8 mouse cellular contexts compared by ENCODE assay signal in the genomic region with DNA sequence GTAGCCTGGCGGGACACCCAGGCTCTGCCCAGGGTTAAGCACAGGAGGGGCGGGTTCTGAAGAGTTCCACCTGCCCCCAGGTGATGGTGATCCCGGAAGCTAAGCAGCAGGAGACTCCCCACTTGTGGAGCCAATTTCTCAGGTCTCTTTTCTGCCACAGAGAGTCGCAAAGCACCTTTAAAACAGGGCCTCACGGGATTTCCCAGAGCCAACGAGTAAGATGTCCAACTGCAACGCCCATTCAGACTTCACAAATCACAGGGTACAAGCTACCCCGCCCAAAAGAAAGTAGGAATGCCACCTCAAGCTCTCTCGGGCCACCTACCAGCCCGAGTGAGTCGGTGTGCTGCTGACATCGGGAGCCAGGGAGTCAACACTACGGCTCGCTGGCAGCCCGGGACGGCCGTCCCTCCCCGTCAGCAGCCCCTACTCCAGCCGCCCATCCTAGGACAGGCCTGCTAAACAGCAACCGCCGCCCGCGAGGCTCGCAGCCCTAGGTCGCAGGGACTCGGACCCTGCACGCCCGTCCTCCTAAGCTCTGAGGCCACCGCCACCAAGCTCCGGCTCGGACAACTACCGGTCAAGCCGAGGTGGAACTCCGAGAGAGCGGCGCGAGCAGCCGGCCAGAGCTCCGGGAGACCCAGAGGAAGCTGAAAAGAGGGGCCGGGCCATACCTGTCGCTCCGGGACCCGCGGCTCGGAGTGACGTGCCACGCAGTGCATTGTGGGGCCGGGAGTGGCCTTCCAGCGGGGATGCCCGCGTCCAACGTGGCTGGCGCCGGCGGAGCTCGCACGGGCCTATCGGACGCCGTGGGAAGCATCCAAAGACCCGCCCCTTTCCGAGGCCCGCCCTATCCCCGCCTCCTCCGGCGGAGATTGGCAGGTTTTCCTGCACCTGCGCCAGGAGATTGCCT. TPM values are rescaled to one million over a fixed set of nuclear protein-coding genes. Genes with fewer than 3 reads are reported as not detected.
A peak's percentile ranks its signal among the peaks of the same experiment; 100 is the strongest.
DNase-seq lines count a peak whose midpoint lies in the region; ATAC-seq lines count a peak whose summit lies in the region.

A gene (minus strand): TSS at position 769 of the 913 bp plus-strand sequence.

- ATAC-seq in intestine, embryonic 14.5 days (replicated peaks; ENCODE audit: low FRiP score, low TSS enrichment, low read depth), result peak; percentile 99

- intact Hi-C loops in left cerebral cortex, postnatal 14 days (cut with DNase I), result no loop called here

- H3K4me2 ChIP-seq in intestine, embryonic 14.5 days (ENCODE audit: low read length), result peak within 1 kb of the TSS; percentile 77

- H3K9me3 ChIP-seq in intestine, embryonic 14.5 days (ENCODE audit: control insufficient read depth, low read length), result no peaks in the 10 kb centered on the region

- DNase-seq in adrenal gland, adult 18-20 months (ENCODE audit: low spot score in 2 of 2), result peak; percentile 90 to 92
- DNase-seq in embryo, embryonic 11 days, result peak; percentile 99
- peak; percentile 91 for DNase-seq in gastrocnemius, postnatal 25 days
- peak; percentile 97 for DNase-seq in intestine, embryonic 14.5 days (ENCODE audit: low spot score)
- peak; percentile 92 to 95 for DNase-seq in left cerebral cortex, postnatal 14 days (ENCODE audit: low spot score in 2 of 2)
- DNase-seq in mesoderm, embryonic 11.5 days (ENCODE audit: low read depth, low spot score), result peak; percentile 95
- peak; percentile 91 to 92 for DNase-seq in right cerebral cortex, postnatal 36 days (ENCODE audit: low spot score in 2 of 2)
- DNase-seq in yolk sac, embryonic 10.5 days (ENCODE audit: low spot score), result peak; percentile 94

- WGBS in intestine, embryonic 14.5 days, result under 1% methylated on average over 60 of the region's 67 CpGs

- H3K36me3 ChIP-seq in intestine, embryonic 14.5 days (ENCODE audit: control insufficient read depth, insufficient read depth, low read length), result peaks cover 29% of the 10 kb centered on the region

- H3K4me3 ChIP-seq in intestine, embryonic 14.5 days (ENCODE audit: low read depth, low read length), result peak within 1 kb of the TSS; percentile 96

- H3K4me1 ChIP-seq in intestine, embryonic 14.5 days (replicated peaks; ENCODE audit: control insufficient read depth, insufficient read depth, low read length), result peaks cover 5% of the 10 kb centered on the region; the same call in 1 of the 2 replicates

- H3K9ac ChIP-seq in intestine, embryonic 14.5 days (ENCODE audit: low read length), result peak within 1 kb of the TSS; percentile 80

- H3K27ac ChIP-seq in intestine, embryonic 14.5 days (ENCODE audit: low read depth), result peak within 1 kb of the TSS; percentile 78

- H3K27me3 ChIP-seq in intestine, embryonic 14.5 days (replicated peaks; ENCODE audit: control insufficient read depth, insufficient read depth, low read length), result no peaks in the 10 kb centered on the region

RNA-seq across cellular contexts. Expression of the gene that starts here (rescaled TPM):
- total RNA-seq in adrenal gland, adult 18-20 months (2021), result 10 to 100 TPM; 19.0 to 25.2 TPM
- 1 to 10 TPM; 6.2 to 6.3 TPM for total RNA-seq in gastrocnemius, postnatal 25 days (2021)
- polyA plus RNA-seq in intestine, embryonic 14.5 days (2014; fragmentation: Nextera tagmentation; extraction: Ambion mirVana), result 54.6 and 58.3 TPM in 2 replicates
- total RNA-seq in left cerebral cortex, postnatal 14 days (2021), result 10 to 100 TPM; 14.6 to 18.5 TPM

Comparison
In these comparisons a context has a peak if more than half of its experiments do, and no peak if none do; other contexts are left out.
1. Peak in every context shown above with its lines: DNase-seq, ATAC-seq, H3K4me3 ChIP-seq and H3K27ac ChIP-seq.